In the genomic region with DNA sequence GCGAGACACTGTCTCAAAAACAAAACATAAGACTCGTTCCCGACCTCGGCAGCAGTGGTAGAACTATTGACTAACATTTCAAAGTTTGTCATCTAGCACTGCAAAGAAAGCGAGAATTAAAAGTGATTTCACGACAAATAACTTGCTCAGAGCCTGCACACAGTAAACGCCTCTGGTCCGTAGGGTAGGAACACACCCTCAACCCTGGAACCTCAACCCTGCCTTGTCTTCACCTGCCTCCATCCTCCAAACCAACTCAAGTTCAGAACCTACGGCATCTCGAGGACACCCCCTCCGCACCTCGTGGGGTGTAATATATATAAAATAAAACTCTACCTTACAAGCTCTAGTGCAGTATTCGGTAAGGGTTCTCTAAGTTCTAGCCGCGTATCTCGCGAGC, we compare ENCODE assay signal across 8 mouse cellular contexts. TPM values are rescaled to one million over a fixed set of nuclear protein-coding genes. Genes with fewer than 3 reads are reported as not detected.
DNase-seq lines count a peak whose midpoint lies in the region; ATAC-seq lines count a peak whose summit lies in the region.

No protein-coding gene starts in this region.

- H3K4me3 ChIP-seq in kidney, embryonic 14.5 days (ENCODE audit: low read length) = peak overlapping the region; percentile 89
- peak overlapping the region; percentile 82 for H3K4me3 ChIP-seq in brown adipose tissue, adult 24 weeks (ENCODE audit: insufficient read depth, low read depth, low read length)
- peak overlapping the region; percentile 52 for H3K4me3 ChIP-seq in hindbrain, embryonic 14.5 days (replicated peaks; ENCODE audit: low read length)
- H3K4me3 ChIP-seq in midbrain, embryonic 13.5 days (replicated peaks) = peak overlapping the region; percentile 75

- 7% methylated on average over 17 of the region's 17 CpGs for WGBS in kidney, embryonic 14.5 days
- WGBS in hindbrain, embryonic 14.5 days = 7% methylated on average over 17 of the region's 17 CpGs
- WGBS in midbrain, embryonic 13.5 days = 9% methylated on average over 17 of the region's 17 CpGs

- peak overlapping the region; percentile 72 for H3K9ac ChIP-seq in kidney, embryonic 14.5 days (ENCODE audit: low read depth, low read length)
- H3K9ac ChIP-seq in hindbrain, embryonic 14.5 days = peak overlapping the region; percentile 45
- H3K9ac ChIP-seq in midbrain, embryonic 13.5 days (replicated peaks) = peak overlapping the region; percentile 60

- H3K27ac ChIP-seq in kidney, embryonic 14.5 days (ENCODE audit: low read depth, low read length) = no peak overlapping the region
- H3K27ac ChIP-seq in brown adipose tissue, adult 24 weeks (replicated peaks; ENCODE audit: low read depth, low read length) = no peak overlapping the region
- H3K27ac ChIP-seq in hindbrain, embryonic 14.5 days = no peak overlapping the region
- no peak overlapping the region for H3K27ac ChIP-seq in midbrain, embryonic 13.5 days

- no peaks in the 10 kb centered on the region for H3K9me3 ChIP-seq in kidney, embryonic 14.5 days (ENCODE audit: control insufficient read depth, low read length)
- no peaks in the 10 kb centered on the region for H3K9me3 ChIP-seq in hindbrain, embryonic 14.5 days (ENCODE audit: control insufficient read depth, low read length)
- H3K9me3 ChIP-seq in midbrain, embryonic 13.5 days = no peaks in the 10 kb centered on the region

- H3K4me2 ChIP-seq in kidney, embryonic 14.5 days (replicated peaks; ENCODE audit: low read depth, low read length) = peak overlapping the region; percentile 39
- H3K4me2 ChIP-seq in hindbrain, embryonic 14.5 days (replicated peaks) = peak overlapping the region; percentile 56
- H3K4me2 ChIP-seq in midbrain, embryonic 13.5 days (replicated peaks) = peak overlapping the region; percentile 75

- no peak for DNase-seq in kidney, postnatal 25 days
- DNase-seq in hindbrain, embryonic 14.5 days (ENCODE audit: low spot score) = no peak
- DNase-seq in thymus, postnatal 0 days (ENCODE audit: low spot score) = no peak
- DNase-seq in urinary bladder, postnatal 25 days (ENCODE audit: low spot score) = no peak

- H3K36me3 ChIP-seq in kidney, embryonic 14.5 days (ENCODE audit: control insufficient read depth, insufficient read depth, low read length) = no peaks in the 10 kb centered on the region
- H3K36me3 ChIP-seq in hindbrain, embryonic 14.5 days (replicated peaks; ENCODE audit: control insufficient read depth, insufficient read depth) = no peaks in the 10 kb centered on the region
- no peaks in the 10 kb centered on the region for H3K36me3 ChIP-seq in midbrain, embryonic 13.5 days

- no peaks in the 10 kb centered on the region for H3K27me3 ChIP-seq in kidney, embryonic 14.5 days (ENCODE audit: control insufficient read depth, insufficient read depth, low read length)
- H3K27me3 ChIP-seq in hindbrain, embryonic 14.5 days (ENCODE audit: control insufficient read depth, insufficient read depth, low read length) = no peaks in the 10 kb centered on the region
- no peaks in the 10 kb centered on the region for H3K27me3 ChIP-seq in midbrain, embryonic 13.5 days

- peaks cover 6% of the 10 kb centered on the region; the same call in 1 of the 2 replicates for H3K4me1 ChIP-seq in kidney, embryonic 14.5 days (ENCODE audit: control insufficient read depth, insufficient read depth, low read length)
- H3K4me1 ChIP-seq in brown adipose tissue, adult 24 weeks (ENCODE audit: control insufficient read depth, insufficient read depth, insufficient read length, low read length) = peaks cover 17% of the 10 kb centered on the region
- H3K4me1 ChIP-seq in hindbrain, embryonic 14.5 days (replicated peaks; ENCODE audit: control insufficient read depth, insufficient read depth, low read length) = peaks cover 12% of the 10 kb centered on the region; the same call in 1 of the 2 replicates
- H3K4me1 ChIP-seq in midbrain, embryonic 13.5 days (replicated peaks) = peaks cover 27% of the 10 kb centered on the region

- peak; percentile 10 for ATAC-seq in kidney, embryonic 14.5 days (ENCODE audit: low FRiP score, low TSS enrichment)
- no peak; the same call in 1 of the 2 replicates for ATAC-seq in hindbrain, embryonic 14.5 days (ENCODE audit: low FRiP score)
- ATAC-seq in midbrain, embryonic 13.5 days = no peak
- ATAC-seq in activated CD4-positive, CD25-positive, alpha-beta regulatory T cell, adult 4 months = no peak

RNA-seq across cellular contexts. Expression of a gene that starts 0.4 kb away (rescaled TPM):
- 21.0 and 21.4 TPM in 2 replicates for polyA plus RNA-seq in kidney, embryonic 14.5 days (2014; fragmentation: Nextera tagmentation; extraction: Ambion mirVana)
- 4.4 and 6.3 TPM in 2 replicates for polyA plus RNA-seq in brown adipose tissue, adult 24 weeks (2012; ENCODE audit: insufficient read depth, insufficient read length, missing spikeins)
- polyA plus RNA-seq in hindbrain, embryonic 14.5 days (2014; fragmentation: Nextera tagmentation; extraction: Ambion mirVana) = 23.9 and 24.0 TPM in 2 replicates
- polyA plus RNA-seq in midbrain, embryonic 13.5 days (2015; fragmentation: Nextera tagmentation; extraction: Ambion mirVana) = 20.0 and 23.6 TPM in 2 replicates
- 1 to 10 TPM; 5.3 to 9.2 TPM for polyA plus RNA-seq in activated CD4-positive, CD25-positive, alpha-beta regulatory T cell, adult 4 months (2017; shearing (Covaris generic))
- polyA plus RNA-seq in thymus, postnatal 0 days (2015; fragmentation: Nextera tagmentation; extraction: Ambion mirVana) = 29.1 and 31.7 TPM in 2 replicates

RNA-seq across cellular contexts. Expression of a gene that starts 15.9 kb away (rescaled TPM):
- polyA plus RNA-seq in kidney, embryonic 14.5 days (2014; fragmentation: Nextera tagmentation; extraction: Ambion mirVana) = 0.96 and 1.1 TPM in 2 replicates
- 1.1 and 1.6 TPM in 2 replicates for polyA plus RNA-seq in brown adipose tissue, adult 24 weeks (2012; ENCODE audit: insufficient read depth, insufficient read length, missing spikeins)
- polyA plus RNA-seq in hindbrain, embryonic 14.5 days (2014; fragmentation: Nextera tagmentation; extraction: Ambion mirVana) = 15.4 and 16.3 TPM in 2 replicates
- 16.5 and 18.6 TPM in 2 replicates for polyA plus RNA-seq in midbrain, embryonic 13.5 days (2015; fragmentation: Nextera tagmentation; extraction: Ambion mirVana)
- not detected for polyA plus RNA-seq in activated CD4-positive, CD25-positive, alpha-beta regulatory T cell, adult 4 months (2017; shearing (Covaris generic))
- polyA plus RNA-seq in thymus, postnatal 0 days (2015; fragmentation: Nextera tagmentation; extraction: Ambion mirVana) = 0.17 and 0.28 TPM in 2 replicates

RNA-seq across cellular contexts. Expression of a gene that starts 38.7 kb away (rescaled TPM):
- polyA plus RNA-seq in kidney, embryonic 14.5 days (2014; fragmentation: Nextera tagmentation; extraction: Ambion mirVana) = 0.77 and 1.1 TPM in 2 replicates
- 2.0 and 2.8 TPM in 2 replicates for polyA plus RNA-seq in brown adipose tissue, adult 24 weeks (2012; ENCODE audit: insufficient read depth, insufficient read length, missing spikeins)
- polyA plus RNA-seq in hindbrain, embryonic 14.5 days (2014; fragmentation: Nextera tagmentation; extraction: Ambion mirVana) = 24.5 and 25.2 TPM in 2 replicates
- polyA plus RNA-seq in midbrain, embryonic 13.5 days (2015; fragmentation: Nextera tagmentation; extraction: Ambion mirVana) = 9.2 and 12.8 TPM in 2 replicates
- 100 to 1,000 TPM; 275 to 290 TPM for polyA plus RNA-seq in activated CD4-positive, CD25-positive, alpha-beta regulatory T cell, adult 4 months (2017; shearing (Covaris generic))
- 15.6 and 20.7 TPM in 2 replicates for polyA plus RNA-seq in thymus, postnatal 0 days (2015; fragmentation: Nextera tagmentation; extraction: Ambion mirVana)

Comparison
In these comparisons a context has a peak if more than half of its experiments do, and no peak if none do; other contexts are left out.
1. RNA of a gene that starts 38.7 kb away (polyA plus RNA-seq): 275 to 290 TPM in activated CD4-positive, CD25-positive, alpha-beta regulatory T cell, adult 4 months; 24.5 to 25.2 TPM in hindbrain, embryonic 14.5 days, 15.6 to 20.7 TPM in thymus, postnatal 0 days, 9.2 to 12.8 TPM in midbrain, embryonic 13.5 days, 2.0 to 2.8 TPM in brown adipose tissue, adult 24 weeks and 0.77 to 1.1 TPM in kidney, embryonic 14.5 days; every median in the first group is over 10 times any median in the second.
2. Peak in every context shown above with its lines, with median percentiles within 50 percentile points of each other: H3K4me2 ChIP-seq, H3K4me3 ChIP-seq and H3K9ac ChIP-seq.